21 mouse cellular contexts compared by ENCODE assay signal in the genomic region with DNA sequence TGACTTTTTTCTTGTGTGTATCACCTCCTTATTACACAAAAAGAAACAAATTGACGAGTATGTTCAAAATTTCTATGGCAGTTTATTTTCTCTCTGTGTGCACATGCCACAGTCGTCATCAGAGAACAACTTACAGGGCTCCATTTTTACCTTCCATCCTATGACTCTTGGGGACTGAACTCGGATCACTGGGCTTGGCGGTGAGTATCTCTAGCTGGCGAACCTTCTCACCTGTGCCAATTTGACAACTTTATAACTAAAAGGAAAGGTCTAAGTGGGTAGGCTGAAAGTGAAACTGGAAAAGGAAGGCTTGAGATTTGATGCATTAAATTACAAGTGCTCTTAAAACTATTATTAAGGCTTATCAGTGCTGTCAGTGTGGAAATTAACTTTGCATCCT. TPM values are rescaled to one million over a fixed set of nuclear protein-coding genes. Genes with fewer than 3 reads are reported as not detected.
"Had no signal": no experiment of that assay in that cellular context is flagged by ENCODE, and none has a peak within 500 bp of the region (broad histone marks: within the 10 kb centered on the region; RNA-seq: fewer than 3 reads in every experiment).

No protein-coding gene starts in this region.

- H3K4me3 ChIP-seq: midbrain, embryonic 10.5 days; midbrain, embryonic 12.5 days; myocyte; neural tube, embryonic 13.5 days; neural tube, embryonic 15.5 days; stomach, embryonic 15.5 days had no signal

- H3K27me3 ChIP-seq: midbrain, embryonic 12.5 days; neural tube, embryonic 13.5 days; neural tube, embryonic 15.5 days; stomach, embryonic 15.5 days had no signal

- H3K36me3 ChIP-seq: midbrain, embryonic 10.5 days; midbrain, embryonic 12.5 days; neural tube, embryonic 13.5 days; neural tube, embryonic 15.5 days; stomach, embryonic 15.5 days had no signal

- H3K27ac ChIP-seq: midbrain, embryonic 10.5 days; midbrain, embryonic 12.5 days; neural tube, embryonic 13.5 days; neural tube, embryonic 15.5 days; stomach, embryonic 15.5 days; stomach, postnatal 0 days had no signal

- DNase-seq: lung, embryonic 14.5 days; lung, postnatal 10 days; lung, postnatal 4 days; midbrain, embryonic 14.5 days; retina, postnatal 1 day; right cerebral cortex, adult 18-20 months; right cerebral cortex, postnatal 25 days; right cerebral cortex, postnatal 4 days; thymus, adult 2 months; thymus, postnatal 25 days; thymus, postnatal 4 days had no signal

- H3K4me2 ChIP-seq: lung, embryonic 14.5 days; midbrain, embryonic 12.5 days; neural tube, embryonic 13.5 days; neural tube, embryonic 15.5 days; stomach, embryonic 15.5 days had no signal

- H3K9me3 ChIP-seq: midbrain, embryonic 10.5 days; midbrain, embryonic 12.5 days; neural tube, embryonic 13.5 days; neural tube, embryonic 15.5 days; stomach, embryonic 15.5 days had no signal

- H3K9ac ChIP-seq: lung, embryonic 14.5 days; midbrain, embryonic 12.5 days; neural tube, embryonic 13.5 days; neural tube, embryonic 15.5 days; stomach, embryonic 15.5 days had no signal

- H3K4me1 ChIP-seq: midbrain, embryonic 10.5 days; midbrain, embryonic 12.5 days; neural tube, embryonic 13.5 days; neural tube, embryonic 15.5 days had no signal

- ATAC-seq: midbrain, embryonic 16.5 days had no signal

RNA-seq across cellular contexts. Expression of gene Pde3a, which starts 22.1 kb away (rescaled TPM):
- total RNA-seq: megakaryocyte, adult 5-6 weeks; megakaryocyte-erythroid progenitor cell, adult 5-6 weeks had no signal
- polyA plus RNA-seq: myocyte had no signal
